Mouse (Mus musculus) T-helper 2 cell (primary cell): ENCODE results near the gene Zfp770.

Experiments used
- in situ Hi-C: fragments of 300-600 bp; cut with MboI, MseI; formaldehyde crosslinking; loops from one replicate; pipeline ENCODE4 v1.15.1; 2025; ENCODE audit warnings: high pct_unique_total_duplicates

Gene Zfp770

GRCm38 (mm10) chr2:114144915-114145314 lies 56.4 kb downstream of the Zfp770 start:
- in situ Hi-C loops, result no loop called here

GRCm38 (mm10) chr2:114143842-114144241 lies 57.4 kb downstream of the Zfp770 start:
- in situ Hi-C loops, result no loop called here
